Mouse (Mus musculus): ENCODE data around the gene Jazf1.

The Jazf1 gene

DNA sequence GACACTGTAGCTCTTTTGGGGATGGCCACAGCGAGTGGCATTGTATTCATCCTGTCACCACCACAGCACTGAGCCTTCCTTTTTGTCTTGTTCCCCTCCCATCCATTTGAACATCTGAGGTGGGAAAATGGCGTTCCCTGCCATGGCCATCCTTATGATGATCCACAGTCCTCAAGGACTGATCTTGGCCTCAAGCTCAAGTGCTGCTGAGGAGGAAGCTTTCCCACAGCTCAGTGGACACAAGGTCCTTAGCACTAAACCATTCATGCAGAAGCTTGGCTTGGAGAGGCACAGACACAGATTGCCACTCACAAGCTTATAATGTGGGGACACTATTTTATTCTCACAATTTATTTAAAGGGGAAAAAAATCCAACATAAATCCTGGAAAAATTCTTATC lies 58.1 kb downstream of the Jazf1 start:
- DNase-seq (ENCODE audit: low spot score): no peak

GRCm38 (mm10) chr6:53006032-53006431 lies 62.4 kb downstream of the Jazf1 start:
- DNase-seq (ENCODE audit: low spot score): no peak

GRCm38 (mm10) chr6:53005544-53005943 lies 62.9 kb downstream of the Jazf1 start:
- DNase-seq (ENCODE audit: low spot score): no peak

- DNase-seq (ENCODE audit: low spot score): no peak
These were observed 77.6 kb downstream of the Jazf1 start for GRCm38 (mm10) chr6:52990816-52991215.

DNA sequence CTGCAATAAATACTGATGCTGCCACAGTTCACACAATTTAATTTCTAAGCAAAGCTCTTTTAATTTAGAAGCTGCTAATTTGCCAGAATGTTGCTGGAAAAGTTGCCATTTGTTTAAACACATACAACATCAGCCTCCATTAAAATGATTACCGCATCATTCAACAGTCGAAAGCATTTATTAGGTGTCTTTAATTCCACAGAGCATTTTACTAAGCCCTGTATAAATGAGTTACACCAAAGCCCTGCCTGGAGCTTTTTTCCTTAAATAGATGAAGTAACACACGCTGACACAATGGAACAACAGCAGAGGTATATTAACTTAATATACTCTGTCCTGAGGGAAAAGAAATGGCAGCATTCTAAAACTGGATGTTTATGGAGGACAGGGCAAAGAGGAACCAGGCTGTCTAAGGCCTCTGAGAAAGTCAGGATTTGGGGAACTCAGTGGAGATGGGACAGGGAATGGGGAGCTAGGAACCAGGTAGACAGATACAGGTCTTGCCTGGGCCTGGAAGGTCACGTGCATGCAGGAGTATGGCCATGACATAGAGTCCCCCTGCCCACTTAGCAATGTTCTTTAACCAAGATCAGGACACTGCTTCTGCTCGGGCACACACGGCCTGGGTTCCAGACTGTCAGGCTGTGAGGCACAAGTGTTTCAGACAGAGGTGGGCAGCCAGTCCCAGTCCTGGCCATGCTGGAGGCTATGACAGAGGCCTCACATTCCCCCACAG lies 80.4 kb downstream of the Jazf1 start:
- no peak for DNase-seq (ENCODE audit: low spot score)

DNA sequence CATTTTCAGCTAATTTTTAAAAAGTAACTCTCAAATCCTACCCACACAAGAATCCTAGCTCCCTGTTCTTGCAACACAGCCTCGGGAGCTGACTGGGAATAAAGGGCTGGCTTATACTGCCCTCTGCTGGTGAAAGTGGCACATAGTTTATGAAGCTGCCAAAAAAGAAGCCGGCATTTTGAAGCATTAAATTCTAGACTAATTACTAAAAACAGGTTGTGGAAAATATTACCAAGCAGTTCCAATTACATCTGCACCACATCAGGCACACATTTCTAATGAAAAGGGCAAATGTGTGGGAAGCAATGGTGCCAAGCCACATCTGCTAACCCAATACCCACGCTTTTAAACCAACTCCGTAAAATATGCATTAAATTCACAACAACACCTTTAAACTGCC lies 81.0 kb downstream of the Jazf1 start:
- peak; percentile 58 for DNase-seq (ENCODE audit: low spot score)

- no peak for DNase-seq (ENCODE audit: low spot score)
These were observed 86.3 kb downstream of the Jazf1 start for GRCm38 (mm10) chr6:52982175-52982574.

- no peak for DNase-seq (ENCODE audit: low spot score)
These were observed 88.9 kb downstream of the Jazf1 start for GRCm38 (mm10) chr6:52979503-52979902.

DNA sequence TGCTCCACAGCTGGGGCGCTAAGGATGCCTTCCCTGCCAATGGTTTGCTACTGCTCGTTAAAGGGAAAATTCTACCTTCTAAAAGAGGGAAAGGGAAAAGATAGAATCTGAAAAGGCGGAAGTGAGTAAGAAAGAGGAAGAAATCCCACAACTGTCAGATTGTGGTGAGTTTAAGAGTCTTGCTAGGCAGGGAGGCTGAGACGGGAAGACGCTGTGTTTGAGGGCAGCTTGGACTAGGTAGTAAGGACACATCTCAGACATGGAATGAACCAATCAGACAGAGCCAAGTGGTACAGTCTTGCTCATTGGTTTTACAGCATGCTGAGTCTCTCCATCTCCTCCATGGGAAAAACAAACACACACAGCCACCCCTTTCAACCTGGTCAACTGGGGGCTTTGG lies 95.1 kb downstream of the Jazf1 start:
- DNase-seq (ENCODE audit: low spot score): no peak

GRCm38 (mm10) chr6:52972138-52972537 lies 96.3 kb downstream of the Jazf1 start:
- DNase-seq (ENCODE audit: low spot score): no peak

- peak; percentile 71 for DNase-seq (ENCODE audit: low spot score)
These were observed 98.6 kb downstream of the Jazf1 start for GRCm38 (mm10) chr6:52969717-52970261.

GRCm38 (mm10) chr6:52968346-52968891 lies 100.0 kb downstream of the Jazf1 start:
- DNase-seq (ENCODE audit: low spot score): no peak

- no peak for DNase-seq (ENCODE audit: low spot score)
These were observed 100.7 kb downstream of the Jazf1 start for GRCm38 (mm10) chr6:52967557-52968270.

DNA sequence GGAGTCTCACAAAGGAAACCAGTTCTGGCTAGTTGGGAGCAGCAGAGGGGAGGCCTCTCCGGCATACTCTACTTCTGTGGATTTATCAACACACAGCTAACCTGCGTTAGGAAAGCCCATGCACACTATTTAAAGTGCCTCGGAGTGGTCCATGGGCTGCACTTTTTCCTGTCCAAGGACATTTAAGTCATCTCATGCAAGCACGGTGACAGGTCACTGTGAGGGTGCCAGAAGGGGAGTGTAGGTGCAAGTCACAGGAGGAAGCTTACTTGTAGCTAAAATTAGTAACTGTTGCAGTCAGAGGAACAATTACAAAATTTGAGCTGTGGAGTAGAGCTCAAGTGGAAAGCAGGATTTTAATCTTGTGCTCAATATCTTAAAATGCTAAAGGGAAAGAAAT lies 102.4 kb downstream of the Jazf1 start:
- no peak for DNase-seq (ENCODE audit: low spot score)

DNA sequence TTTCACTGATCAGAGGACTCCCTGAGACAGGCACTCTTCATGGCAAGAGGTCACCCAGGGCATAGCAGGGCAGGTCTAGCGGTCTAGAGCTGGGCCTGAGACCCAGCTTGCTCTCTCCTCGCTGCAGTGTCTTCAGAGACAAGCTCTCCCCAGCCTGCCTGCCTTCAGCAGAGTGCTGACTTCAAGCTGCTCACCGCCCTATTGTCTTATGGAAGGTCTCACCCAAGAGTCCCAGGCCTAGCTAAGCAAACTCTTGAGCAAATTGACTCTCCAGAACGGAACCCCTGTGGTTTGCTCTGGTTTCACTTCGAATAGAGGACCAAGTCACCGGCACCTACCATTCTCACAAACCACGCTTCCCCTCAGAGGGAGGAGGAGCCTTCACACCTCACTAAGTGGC lies 103.1 kb downstream of the Jazf1 start:
- no peak for DNase-seq (ENCODE audit: low spot score)

DNA sequence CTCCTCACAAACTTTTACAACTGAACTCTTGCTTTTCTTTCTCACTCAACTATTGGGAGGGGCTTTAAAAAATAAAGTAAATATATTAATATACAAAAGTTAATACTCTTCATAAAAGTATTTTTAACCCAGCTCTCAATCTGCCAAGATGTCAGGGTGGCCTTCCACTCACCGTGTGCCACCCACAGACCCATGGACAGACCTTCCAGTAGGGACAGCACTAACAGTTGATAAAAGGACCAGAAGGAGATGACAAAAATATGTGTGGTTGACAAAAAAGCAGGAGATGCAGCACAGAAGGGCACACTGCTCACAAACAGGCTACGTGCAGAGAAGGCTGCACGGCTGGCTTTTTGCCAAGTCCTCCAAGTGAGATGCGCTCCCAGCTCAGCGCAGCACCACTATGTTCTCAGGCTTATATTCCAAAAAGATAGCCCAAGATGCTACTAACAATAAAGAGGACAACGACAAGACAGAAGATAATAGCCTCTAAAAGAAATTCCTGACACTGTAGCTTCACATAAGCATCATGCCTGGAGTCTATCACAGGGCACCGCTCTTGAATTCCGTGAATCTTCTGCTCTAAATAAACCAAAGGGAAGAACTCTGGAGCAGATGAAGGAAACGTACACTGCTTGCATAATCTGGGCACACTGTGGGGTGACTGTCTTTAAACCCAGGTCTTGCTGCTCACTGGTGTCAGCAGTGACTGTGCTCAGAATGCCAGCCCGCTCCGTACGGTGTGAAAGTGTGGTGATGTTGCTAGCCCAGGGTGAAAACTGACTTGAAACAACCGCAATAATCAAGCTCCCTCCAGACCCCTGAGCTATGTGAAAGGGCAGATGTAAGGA lies 104.4 kb downstream of the Jazf1 start:
- peak; percentile 49 for DNase-seq (ENCODE audit: low spot score)

DNA sequence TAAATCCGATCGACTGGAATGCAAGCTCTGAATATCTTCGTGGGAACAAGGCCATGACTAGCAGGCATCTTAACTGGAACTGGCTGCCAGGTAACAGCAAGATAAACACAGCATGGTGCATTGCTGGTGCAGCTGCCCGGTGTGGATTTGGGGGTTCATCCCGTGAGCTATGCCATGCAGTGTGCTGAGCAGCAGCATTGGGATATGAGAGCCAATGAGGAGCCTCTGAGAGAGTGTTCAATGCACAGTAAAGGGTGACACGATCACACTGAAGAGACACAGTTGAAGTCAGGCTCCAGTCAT lies 105.0 kb downstream of the Jazf1 start:
- DNase-seq (ENCODE audit: low spot score): no peak

DNA sequence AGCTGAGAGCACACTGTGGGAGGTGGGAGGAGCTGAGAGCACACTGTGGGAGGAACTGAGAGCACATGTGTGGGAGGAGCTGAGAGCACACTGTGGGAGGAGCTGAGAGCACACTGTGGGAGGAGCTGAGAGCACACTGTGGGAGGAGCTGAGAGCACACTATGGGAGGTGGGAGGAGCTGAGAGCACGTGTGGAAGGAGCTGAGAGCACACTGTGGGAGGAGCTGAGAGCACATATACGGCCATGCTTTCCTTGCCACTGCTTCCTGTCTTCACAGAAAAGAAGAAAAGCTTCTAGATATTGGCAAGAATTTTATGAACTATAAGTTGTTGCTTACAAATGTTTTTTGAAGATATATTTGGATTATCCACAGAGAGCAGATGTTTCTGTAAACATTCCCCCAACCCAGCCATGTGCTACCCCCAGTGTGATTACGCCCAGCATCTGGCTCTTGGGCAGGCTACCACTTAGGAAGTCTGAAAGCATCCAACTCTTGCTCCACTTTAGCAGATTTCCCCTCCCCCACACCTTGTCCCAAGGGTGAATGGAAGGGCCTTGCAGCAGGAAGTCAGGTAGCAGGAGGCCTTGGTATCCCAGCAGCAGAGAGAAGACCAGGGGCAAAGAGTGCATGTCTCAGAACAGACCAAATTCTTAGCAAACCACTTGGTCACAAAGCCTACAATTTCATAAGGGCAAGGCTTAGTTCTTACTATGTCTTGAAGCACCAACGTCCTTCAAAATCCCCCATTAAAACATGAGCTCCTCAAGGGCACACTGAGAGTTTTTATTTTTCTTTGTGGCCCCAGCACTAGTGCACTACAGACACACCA lies 105.6 kb downstream of the Jazf1 start:
- DNase-seq (ENCODE audit: low spot score): no peak

- no peak for DNase-seq (ENCODE audit: low spot score)
These were observed 106.6 kb downstream of the Jazf1 start for GRCm38 (mm10) chr6:52961660-52962490.

DNA sequence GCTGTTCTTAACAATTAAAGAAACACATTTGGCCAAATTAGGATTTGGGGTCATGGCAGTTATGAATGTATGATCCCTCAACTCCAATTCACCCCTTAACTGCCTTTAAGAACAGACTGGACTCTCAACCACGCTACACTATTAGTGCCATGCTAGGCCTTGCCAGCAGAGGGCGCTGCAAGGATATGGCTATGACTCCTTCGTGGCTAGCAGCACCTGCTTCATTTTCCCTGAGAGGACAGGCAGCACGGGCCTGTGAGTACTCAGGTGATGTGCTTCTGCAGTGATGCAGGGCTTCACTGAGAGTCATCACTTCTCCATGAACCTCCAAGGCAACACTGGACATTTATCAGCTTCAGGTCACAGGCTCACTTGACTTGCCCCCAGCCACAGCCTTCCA lies 110.7 kb downstream of the Jazf1 start:
- DNase-seq (ENCODE audit: low spot score): peak; percentile 82

GRCm38 (mm10) chr6:52956131-52956530 lies 112.3 kb downstream of the Jazf1 start:
- DNase-seq (ENCODE audit: low spot score): no peak

All from layer of hippocampus, adult 11-12 months (tissue).